Mouse (Mus musculus): ENCODE results near the gene A230050P20Rik. TPM values are rescaled to one million over a fixed set of nuclear protein-coding genes. Genes with fewer than 3 reads are reported as not detected.
"Not testable (repeated sequence)": the region's sequence is repeated elsewhere in the genome, so short reads cannot be mapped to it uniquely, and the experiment has no call there.

A230050P20Rik gene
- polyA plus RNA-seq (2015; fragmentation: Nextera tagmentation; extraction: Ambion mirVana) = 18.8 and 22.4 TPM in 2 replicates

DNA sequence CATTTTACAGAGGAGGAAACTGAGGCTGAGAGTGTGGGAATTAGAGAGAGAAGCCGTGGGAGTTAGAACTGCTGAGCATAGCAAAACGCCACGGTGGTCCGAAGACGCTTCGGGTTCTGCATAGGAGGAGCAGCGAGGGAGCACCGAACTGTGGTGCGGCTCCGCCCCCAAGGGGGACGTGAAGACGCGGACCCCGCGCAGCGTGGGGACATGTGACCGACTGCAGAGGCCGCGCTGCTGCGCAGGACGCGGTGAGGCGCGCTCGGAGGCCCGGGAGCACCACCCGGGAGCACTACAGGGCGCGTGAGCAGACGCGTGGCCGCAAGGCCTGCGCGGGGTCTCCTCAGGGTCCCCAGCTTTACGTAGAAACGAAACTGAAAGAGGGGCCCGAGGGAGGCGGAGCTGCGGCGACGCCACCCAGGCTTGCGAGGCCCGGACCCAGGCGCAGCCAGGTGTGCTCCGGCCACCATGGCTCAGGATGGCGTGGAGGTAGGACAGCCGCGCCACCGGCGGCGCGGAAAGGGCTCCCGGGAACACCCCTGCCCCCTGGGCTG is at the start of gene A230050P20Rik:
TSS of gene A230050P20Rik (plus strand) at position 195 of the 554 bp plus-strand sequence.
- peaks cover 5% of the 10 kb centered on the region; the same call in 1 of the 2 replicates for H3K4me1 ChIP-seq (replicated peaks; ENCODE audit: control insufficient read depth, insufficient read depth, low read length)
- H3K4me3 ChIP-seq (ENCODE audit: low read length) = peak within 1 kb of the TSS; percentile 67
- H3K4me2 ChIP-seq (ENCODE audit: low read depth, low read length) = peak within 1 kb of the TSS; percentile 67
- H3K36me3 ChIP-seq (ENCODE audit: control insufficient read depth, insufficient read depth, low read length) = no peaks in the 10 kb centered on the region
- peaks cover 8% of the 10 kb centered on the region; the same call in 1 of the 2 replicates for H3K27me3 ChIP-seq (ENCODE audit: control insufficient read depth, insufficient read depth, low read depth, low read length)
- H3K9me3 ChIP-seq (ENCODE audit: control insufficient read depth, low read length) = no peaks in the 10 kb centered on the region
- peak; percentile 76 for ATAC-seq (ENCODE audit: low read depth)
- 7% methylated on average over 53 of the region's 53 CpGs for WGBS
- H3K9ac ChIP-seq (ENCODE audit: low read length) = peak within 1 kb of the TSS; percentile 71
- no peak within 1 kb of the TSS for H3K27ac ChIP-seq (ENCODE audit: low read length)

DNA sequence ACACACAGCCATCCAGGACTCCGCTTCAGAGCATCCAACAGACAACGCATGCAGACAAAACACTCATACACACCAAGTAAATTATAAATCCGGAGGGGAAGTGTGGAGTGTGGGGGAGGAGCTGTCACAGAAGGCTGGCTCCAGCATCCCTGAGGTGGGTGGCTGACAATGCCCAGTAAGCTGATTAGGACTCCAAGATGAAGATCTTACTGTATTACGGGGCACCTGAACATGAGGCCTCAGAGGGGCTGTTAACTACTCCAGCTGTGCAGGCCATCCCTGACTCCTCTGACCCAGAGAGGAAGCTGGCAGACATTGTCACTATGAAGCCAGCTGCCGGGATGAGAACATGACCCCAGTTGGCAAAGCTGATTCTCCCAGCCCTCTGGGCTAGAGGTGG is 48.4 kb upstream of the A230050P20Rik start:
- Histone ChIP-seq H3K36me3 (ENCODE audit: control insufficient read depth, insufficient read depth, low read length) (no peaks in the 10 kb centered on the region), H3K4me3 (ENCODE audit: low read length) (no peak overlapping the region), H3K4me2 (ENCODE audit: low read depth, low read length) (no peak overlapping the region), H3K9me3 (ENCODE audit: control insufficient read depth, low read length) (no peaks in the 10 kb centered on the region), H3K9ac (ENCODE audit: low read length) (no peak overlapping the region), H3K4me1 (replicated peaks; ENCODE audit: control insufficient read depth, insufficient read depth, low read length) (no peaks in the 10 kb centered on the region), H3K27ac (ENCODE audit: low read length) (no peak overlapping the region), H3K27me3 (ENCODE audit: control insufficient read depth, insufficient read depth, low read depth, low read length) (no peaks in the 10 kb centered on the region)
- WGBS = 71% methylated on average over 5 of the region's 5 CpGs
- no peak for ATAC-seq (ENCODE audit: low read depth)

GRCm38 (mm10) chr9:20822821-20823220 is 45.6 kb upstream of the A230050P20Rik start:
- Histone ChIP-seq H3K27ac (ENCODE audit: low read length) (no peak overlapping the region), H3K4me1 (replicated peaks; ENCODE audit: control insufficient read depth, insufficient read depth, low read length) (no peaks in the 10 kb centered on the region), H3K9ac (ENCODE audit: low read length) (no peak overlapping the region), H3K9me3 (ENCODE audit: control insufficient read depth, low read length) (no peaks in the 10 kb centered on the region), H3K36me3 (ENCODE audit: control insufficient read depth, insufficient read depth, low read length) (no peaks in the 10 kb centered on the region), H3K4me3 (ENCODE audit: low read length) (no peak overlapping the region), H3K4me2 (ENCODE audit: low read depth, low read length) (no peak overlapping the region), H3K27me3 (ENCODE audit: control insufficient read depth, insufficient read depth, low read depth, low read length) (no peaks in the 10 kb centered on the region)
- 81% methylated on average over 3 of the region's 3 CpGs for WGBS
- no peak for ATAC-seq (ENCODE audit: low read depth)

DNA sequence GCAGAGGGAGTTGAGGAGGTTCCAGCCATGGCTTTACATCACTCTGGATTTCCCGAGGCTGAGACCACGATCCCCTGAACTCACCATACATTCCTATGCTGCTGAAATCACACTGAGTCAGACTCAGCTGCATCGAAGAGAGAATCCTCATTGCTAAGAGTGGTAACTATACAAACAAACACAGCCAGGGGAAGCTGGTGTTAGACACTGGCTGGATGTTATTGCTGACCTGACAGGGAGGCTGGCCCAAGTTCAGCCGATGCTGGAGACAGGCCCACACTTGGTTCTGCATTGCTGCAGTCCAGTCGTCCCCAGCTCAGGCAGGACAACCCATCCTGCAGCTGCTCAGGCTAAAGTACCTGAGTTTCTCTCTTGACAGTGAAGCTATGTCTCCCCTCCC is 42.7 kb upstream of the A230050P20Rik start:
- 35% methylated on average over 5 of the region's 5 CpGs for WGBS
- no peak overlapping the region for H3K4me2 ChIP-seq (ENCODE audit: low read depth, low read length)
- H3K9me3 ChIP-seq (ENCODE audit: control insufficient read depth, low read length) = no peaks in the 10 kb centered on the region
- H3K4me1 ChIP-seq (replicated peaks; ENCODE audit: control insufficient read depth, insufficient read depth, low read length) = peaks cover 1% of the 10 kb centered on the region; the same call in 1 of the 2 replicates
- no peak overlapping the region for H3K27ac ChIP-seq (ENCODE audit: low read length)
- no peak for ATAC-seq (ENCODE audit: low read depth)
- no peaks in the 10 kb centered on the region for H3K36me3 ChIP-seq (ENCODE audit: control insufficient read depth, insufficient read depth, low read length)
- no peak overlapping the region for H3K4me3 ChIP-seq (ENCODE audit: low read length)
- no peak overlapping the region for H3K9ac ChIP-seq (ENCODE audit: low read length)
- no peaks in the 10 kb centered on the region for H3K27me3 ChIP-seq (ENCODE audit: control insufficient read depth, insufficient read depth, low read depth, low read length)

- ATAC-seq (ENCODE audit: low read depth) = no peak
- 100% methylated on average over 1 of the region's 1 CpGs for WGBS
- H3K36me3 ChIP-seq (ENCODE audit: control insufficient read depth, insufficient read depth, low read length) = no peaks in the 10 kb centered on the region
These were observed 40.3 kb upstream of the A230050P20Rik start for GRCm38 (mm10) chr9:20828127-20828526.

GRCm38 (mm10) chr9:20830901-20831643 is 37.4 kb upstream of the A230050P20Rik start:
- WGBS = 16% methylated on average over 18 of the region's 19 CpGs
- Histone ChIP-seq H3K9ac (ENCODE audit: low read length) (no peak overlapping the region), H3K27ac (ENCODE audit: low read length) (no peak overlapping the region), H3K4me2 (ENCODE audit: low read depth, low read length) (no peak overlapping the region), H3K27me3 (ENCODE audit: control insufficient read depth, insufficient read depth, low read depth, low read length) (no peaks in the 10 kb centered on the region), H3K9me3 (ENCODE audit: control insufficient read depth, low read length) (no peaks in the 10 kb centered on the region), H3K36me3 (ENCODE audit: control insufficient read depth, insufficient read depth, low read length) (no peaks in the 10 kb centered on the region), H3K4me1 (replicated peaks; ENCODE audit: control insufficient read depth, insufficient read depth, low read length) (peaks cover 2% of the 10 kb centered on the region; the same call in 1 of the 2 replicates), H3K4me3 (ENCODE audit: low read length) (no peak overlapping the region)
- ATAC-seq (ENCODE audit: low read depth) = peak; percentile 96

More at GRCm38 (mm10) chr9:20828127-20828526, 40.3 kb upstream of the A230050P20Rik start:
- Histone ChIP-seq H3K27ac (ENCODE audit: low read length) (no peak overlapping the region), H3K4me1 (replicated peaks; ENCODE audit: control insufficient read depth, insufficient read depth, low read length) (peaks cover 2% of the 10 kb centered on the region; the same call in 1 of the 2 replicates), H3K9ac (ENCODE audit: low read length) (no peak overlapping the region), H3K4me2 (ENCODE audit: low read depth, low read length) (no peak overlapping the region), H3K9me3 (ENCODE audit: control insufficient read depth, low read length) (no peaks in the 10 kb centered on the region), H3K27me3 (ENCODE audit: control insufficient read depth, insufficient read depth, low read depth, low read length) (no peaks in the 10 kb centered on the region), H3K4me3 (ENCODE audit: low read length) (no peak overlapping the region)

DNA sequence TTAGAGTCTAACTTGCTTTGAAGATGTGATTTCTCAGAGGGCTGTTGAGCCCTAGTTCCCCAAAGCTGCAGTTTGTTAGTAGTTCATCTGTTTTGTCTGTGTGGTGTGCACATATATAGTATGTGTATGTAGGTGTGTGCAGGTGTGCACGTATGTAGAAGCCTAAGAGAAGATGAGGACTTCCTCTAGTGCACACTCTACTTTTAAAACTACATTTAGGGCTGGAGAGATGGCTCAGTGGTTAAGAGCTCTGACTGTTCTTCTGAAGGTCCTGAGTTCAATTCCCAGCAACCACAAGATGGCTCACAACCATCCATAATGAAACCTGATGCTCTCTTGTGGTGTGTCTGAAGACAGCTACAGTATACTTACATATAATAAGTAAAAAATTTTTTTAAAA is 33.6 kb upstream of the A230050P20Rik start:
- ATAC-seq (ENCODE audit: low read depth) = no peak
- H3K4me3 ChIP-seq (ENCODE audit: low read length) = no peak overlapping the region
- H3K9me3 ChIP-seq (ENCODE audit: control insufficient read depth, low read length) = no peaks in the 10 kb centered on the region
- H3K9ac ChIP-seq (ENCODE audit: low read length) = no peak overlapping the region
- H3K27me3 ChIP-seq (ENCODE audit: control insufficient read depth, insufficient read depth, low read depth, low read length) = no peaks in the 10 kb centered on the region
- no peaks in the 10 kb centered on the region for H3K36me3 ChIP-seq (ENCODE audit: control insufficient read depth, insufficient read depth, low read length)
- H3K4me2 ChIP-seq (ENCODE audit: low read depth, low read length) = no peak overlapping the region
- no peak overlapping the region for H3K27ac ChIP-seq (ENCODE audit: low read length)
- H3K4me1 ChIP-seq (replicated peaks; ENCODE audit: control insufficient read depth, insufficient read depth, low read length) = peaks cover 2% of the 10 kb centered on the region; the same call in 1 of the 2 replicates
- 58% methylated on average over 1 of the region's 1 CpGs for WGBS

GRCm38 (mm10) chr9:20835431-20835954 is 32.9 kb upstream of the A230050P20Rik start:
- not testable (repeated sequence) for H3K9ac ChIP-seq (ENCODE audit: low read length); H3K4me2 ChIP-seq (ENCODE audit: low read depth, low read length); ATAC-seq (ENCODE audit: low read depth); H3K4me3 ChIP-seq (ENCODE audit: low read length); H3K4me1 ChIP-seq (replicated peaks; ENCODE audit: control insufficient read depth, insufficient read depth, low read length); H3K27ac ChIP-seq (ENCODE audit: low read length); H3K36me3 ChIP-seq (ENCODE audit: control insufficient read depth, insufficient read depth, low read length); H3K27me3 ChIP-seq (ENCODE audit: control insufficient read depth, insufficient read depth, low read depth, low read length); H3K9me3 ChIP-seq (ENCODE audit: control insufficient read depth, low read length)
- 76% methylated on average over 10 of the region's 11 CpGs for WGBS

GRCm38 (mm10) chr9:20837184-20837947 is 31.1 kb upstream of the A230050P20Rik start:
- Histone ChIP-seq H3K9me3 (ENCODE audit: control insufficient read depth, low read length) (no peaks in the 10 kb centered on the region), H3K4me2 (ENCODE audit: low read depth, low read length) (no peak overlapping the region), H3K4me1 (replicated peaks; ENCODE audit: control insufficient read depth, insufficient read depth, low read length) (no peaks in the 10 kb centered on the region), H3K36me3 (ENCODE audit: control insufficient read depth, insufficient read depth, low read length) (no peaks in the 10 kb centered on the region), H3K4me3 (ENCODE audit: low read length) (no peak overlapping the region), H3K27ac (ENCODE audit: low read length) (no peak overlapping the region), H3K9ac (ENCODE audit: low read length) (no peak overlapping the region), H3K27me3 (ENCODE audit: control insufficient read depth, insufficient read depth, low read depth, low read length) (no peaks in the 10 kb centered on the region)
- WGBS = 66% methylated on average over 9 of the region's 9 CpGs
- ATAC-seq (ENCODE audit: low read depth) = no peak

Measured in lung, embryonic 16.5 days (tissue).